Mouse (Mus musculus) heart, postnatal 4 days (tissue): ENCODE measurements at regions not wholly inside any gene's neighbourhood (a gene's known extent, or its start where the extent isn't known, plus 50 kb on each side); places are given as distances from the start of the nearest gene placed in this dataset.
"Not testable (repeated sequence)": the region's sequence is repeated elsewhere in the genome, so short reads cannot be mapped to it uniquely, and the experiment has no call there.

Experiments
- DNase-seq: peaks from one replicate; pipeline ENCODE4 v3.0.0; 2021

GRCm38 (mm10) chr1:166900441-166901161 is 100.6 kb upstream of the Fam78b start:
- peak; percentile 18 for DNase-seq

GRCm38 (mm10) chr1:166901574-166901973 is 99.6 kb upstream of the Fam78b start:
- no peak for DNase-seq

GRCm38 (mm10) chr1:166903417-166903816 is 97.8 kb upstream of the Fam78b start:
- no peak for DNase-seq

- DNase-seq: no peak
Measured at GRCm38 (mm10) chr1:166908231-166908805, 92.9 kb upstream of the Fam78b start.

GRCm38 (mm10) chr1:166912195-166912594 is 89.0 kb upstream of the Fam78b start:
- not testable (repeated sequence) for DNase-seq

- no peak for DNase-seq
Measured at GRCm38 (mm10) chr1:166922911-166923712, 78.1 kb upstream of the Fam78b start.

GRCm38 (mm10) chr1:166923713-166923975 is 77.6 kb upstream of the Fam78b start:
- DNase-seq: no peak

GRCm38 (mm10) chr1:166924126-166924525 is 77.1 kb upstream of the Fam78b start:
- no peak for DNase-seq

GRCm38 (mm10) chr1:166926078-166926477 is 75.1 kb upstream of the Fam78b start:
- DNase-seq: no peak

GRCm38 (mm10) chr1:166939744-166940143 is 61.5 kb upstream of the Fam78b start:
- DNase-seq: not testable (repeated sequence)

- not testable (repeated sequence) for DNase-seq
Measured at GRCm38 (mm10) chr1:166940146-166941076, 60.8 kb upstream of the Fam78b start.

- DNase-seq: no peak
Measured at GRCm38 (mm10) chr1:166942201-166942600, 59.0 kb upstream of the Fam78b start.

GRCm38 (mm10) chr1:166944540-166944939 is 56.7 kb upstream of the Fam78b start:
- no peak for DNase-seq

- no peak for DNase-seq
Measured at GRCm38 (mm10) chr1:166947844-166948702, 53.1 kb upstream of the Fam78b start.
